Mouse (Mus musculus) heart, embryonic 11.5 days (tissue): ENCODE results near the gene Limk2. TPM values are rescaled to one million over a fixed set of nuclear protein-coding genes. Genes with fewer than 3 reads are reported as not detected.

Source experiments
- ATAC-seq: fragments of 200-750 bp; cut with Nextera tagmentation; replicated peaks from 2 replicates; pipeline ENCODE4 v1.8.0; 2017; ENCODE audit warnings: moderate library complexity; ENCODE audit not compliant: insufficient number of reproducible peaks, low FRiP score, low TSS enrichment
- H3K27ac ChIP-seq: fragments of 300-500 bp; sonication (generic); 2 replicates; pipeline ENCODE4 v1.5.1; 2014; ENCODE audit warnings: mild to moderate bottlenecking, low read depth, low read length
- H3K27me3 ChIP-seq: fragments of 300-500 bp; sonication (generic); 2 replicates; pipeline ENCODE4 v1.6.1; 2014; ENCODE audit warnings: mild to moderate bottlenecking, low read length, mixed read lengths; ENCODE audit not compliant: control insufficient read depth, insufficient read depth
- H3K36me3 ChIP-seq: fragments of 300-500 bp; sonication (generic); 2 replicates; pipeline ENCODE4 v1.6.1; 2014; ENCODE audit warnings: mild to moderate bottlenecking, low read length, moderate library complexity, mixed read lengths; ENCODE audit not compliant: control insufficient read depth, insufficient read depth
- H3K4me1 ChIP-seq: fragments of 300-500 bp; sonication (generic); 2 replicates; pipeline ENCODE4 v1.6.1; 2014; ENCODE audit warnings: low read length; ENCODE audit not compliant: control insufficient read depth, insufficient read depth
- H3K4me2 ChIP-seq: fragments of 300-500 bp; sonication (generic); 2 replicates; pipeline ENCODE4 v1.6.1; 2014; ENCODE audit warnings: mild to moderate bottlenecking, moderate library complexity
- H3K4me3 ChIP-seq: fragments of 300-500 bp; sonication (generic); 2 replicates; pipeline ENCODE4 v1.5.1; 2014; ENCODE audit warnings: low read depth, low read length
- H3K9ac ChIP-seq: fragments of 300-500 bp; sonication (generic); 2 replicates; pipeline ENCODE4 v1.6.1; 2014; ENCODE audit warnings: mild to moderate bottlenecking, low read depth, low read length, moderate library complexity
- H3K9me3 ChIP-seq: fragments of 300-500 bp; sonication (generic); replicated peaks from 2 replicates; pipeline ENCODE4 v1.6.1; 2016; ENCODE audit warnings: low read length; ENCODE audit not compliant: control insufficient read depth
- WGBS: fragments of 180-500 bp; shearing (Covaris S2); extraction: QIAGEN DNeasy Blood & Tissue Kit; methylation state at CpG from one replicate; pipeline ENCODE4 v1.1.7; 2014; ENCODE audit not compliant: insufficient replicate concordance; 5-methylcytosine and 5-hydroxymethylcytosine counted together
- polyA plus RNA-seq: library from polyadenylated mRNA; unstranded; fragments of >200 nt; fragmentation: Nextera tagmentation; extraction: Ambion mirVana; gene quantifications from 2 replicates; pipeline ENCODE4 v1.2.1, GENCODE M21; 2014

The Limk2 gene
- polyA plus RNA-seq, 1 experiment from 2014 or later = 61.8 TPM

GRCm38 (mm10) chr11:3428632-3429031 is 19.6 kb upstream of the Limk2 start:
- Histone ChIP-seq H3K4me2 (no peak overlapping the region), H3K9me3 (no peaks in the 10 kb centered on the region), H3K9ac (no peak overlapping the region), H3K36me3 (peaks cover 3% of the 10 kb centered on the region; the same call in 1 of the 2 replicates), H3K27me3 (no peaks in the 10 kb centered on the region), H3K4me1 (no peaks in the 10 kb centered on the region), H3K27ac (no peak overlapping the region), H3K4me3 (no peak overlapping the region)
- no peak for ATAC-seq
- 83% methylated on average over 7 of the region's 7 CpGs for WGBS

- Histone ChIP-seq H3K9ac (no peak overlapping the region), H3K4me2 (no peak overlapping the region), H3K4me1 (no peaks in the 10 kb centered on the region), H3K27ac (no peak overlapping the region), H3K36me3 (peaks cover 3% of the 10 kb centered on the region; the same call in 1 of the 2 replicates), H3K4me3 (no peak overlapping the region), H3K27me3 (no peaks in the 10 kb centered on the region), H3K9me3 (no peaks in the 10 kb centered on the region)
- 79% methylated on average over 3 of the region's 3 CpGs for WGBS
- no peak for ATAC-seq
Observed at GRCm38 (mm10) chr11:3427697-3428230, 18.8 kb upstream of the Limk2 start.

GRCm38 (mm10) chr11:3422242-3422641 is 13.3 kb upstream of the Limk2 start:
- no peaks in the 10 kb centered on the region for H3K9me3 ChIP-seq
- H3K27me3 ChIP-seq = no peaks in the 10 kb centered on the region
- H3K4me2 ChIP-seq = no peak overlapping the region
- peaks cover 3% of the 10 kb centered on the region; the same call in 1 of the 2 replicates for H3K36me3 ChIP-seq
- no peak overlapping the region for H3K9ac ChIP-seq
- WGBS = 70% methylated on average over 4 of the region's 4 CpGs
- no peak overlapping the region for H3K27ac ChIP-seq
- H3K4me1 ChIP-seq = no peaks in the 10 kb centered on the region
- ATAC-seq = no peak
- H3K4me3 ChIP-seq = no peak overlapping the region

- WGBS = 57% methylated on average over 4 of the region's 4 CpGs
- Histone ChIP-seq H3K36me3 (peaks cover 8% of the 10 kb centered on the region), H3K27me3 (no peaks in the 10 kb centered on the region), H3K9ac (no peak overlapping the region), H3K4me1 (no peaks in the 10 kb centered on the region), H3K4me3 (no peak overlapping the region), H3K4me2 (no peak overlapping the region), H3K27ac (peak overlapping the region; percentile 41), H3K9me3 (no peaks in the 10 kb centered on the region)
- ATAC-seq = no peak
Observed at GRCm38 (mm10) chr11:3418741-3419140, 9.8 kb upstream of the Limk2 start.

DNA sequence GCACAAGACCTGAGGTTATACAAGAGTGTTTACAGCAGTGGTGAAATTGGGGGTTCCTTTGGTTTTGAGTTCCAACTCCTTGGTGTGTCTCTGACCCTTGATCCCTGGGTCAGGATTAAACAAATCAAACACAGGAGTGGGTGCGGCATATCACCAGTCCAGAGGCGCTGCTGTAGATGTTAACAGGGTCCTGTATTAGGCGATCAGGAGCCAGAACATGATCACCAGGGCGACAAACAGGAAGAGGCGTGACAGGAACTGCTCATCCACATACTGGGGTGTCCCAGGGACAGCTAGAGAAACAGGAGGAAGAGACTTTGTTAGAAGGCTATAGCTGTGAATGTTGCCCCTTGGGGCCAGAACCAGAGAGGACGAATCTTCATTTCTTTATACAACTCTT is 8.8 kb upstream of the Limk2 start:
- no peaks in the 10 kb centered on the region for H3K4me1 ChIP-seq
- H3K4me2 ChIP-seq = no peak overlapping the region
- no peaks in the 10 kb centered on the region for H3K9me3 ChIP-seq
- no peak overlapping the region for H3K4me3 ChIP-seq
- H3K36me3 ChIP-seq = peaks cover 8% of the 10 kb centered on the region
- no peak overlapping the region for H3K9ac ChIP-seq
- H3K27me3 ChIP-seq = no peaks in the 10 kb centered on the region
- H3K27ac ChIP-seq = 0 out of 2 replicates have a peak overlapping the region, but pooled peaks have one; percentile 10
- no peak for ATAC-seq
- 78% methylated on average over 6 of the region's 6 CpGs for WGBS

GRCm38 (mm10) chr11:3416399-3416798 is 7.4 kb upstream of the Limk2 start:
- no peaks in the 10 kb centered on the region for H3K4me1 ChIP-seq
- no peak overlapping the region for H3K9ac ChIP-seq
- WGBS = 83% methylated on average over 3 of the region's 3 CpGs
- H3K36me3 ChIP-seq = peaks cover 8% of the 10 kb centered on the region
- H3K4me2 ChIP-seq = no peak overlapping the region
- ATAC-seq = no peak
- H3K4me3 ChIP-seq = no peak overlapping the region
- no peak overlapping the region for H3K27ac ChIP-seq
- H3K27me3 ChIP-seq = no peaks in the 10 kb centered on the region
- H3K9me3 ChIP-seq = no peaks in the 10 kb centered on the region

GRCm38 (mm10) chr11:3412111-3412510 is 3.1 kb upstream of the Limk2 start:
- ATAC-seq = no peak
- Histone ChIP-seq H3K4me2 (no peak overlapping the region), H3K36me3 (peaks cover 7% of the 10 kb centered on the region), H3K4me3 (no peak overlapping the region), H3K27ac (no peak overlapping the region), H3K9me3 (no peaks in the 10 kb centered on the region), H3K27me3 (no peaks in the 10 kb centered on the region), H3K4me1 (no peaks in the 10 kb centered on the region), H3K9ac (no peak overlapping the region)
- 63% methylated on average over 3 of the region's 3 CpGs for WGBS

DNA sequence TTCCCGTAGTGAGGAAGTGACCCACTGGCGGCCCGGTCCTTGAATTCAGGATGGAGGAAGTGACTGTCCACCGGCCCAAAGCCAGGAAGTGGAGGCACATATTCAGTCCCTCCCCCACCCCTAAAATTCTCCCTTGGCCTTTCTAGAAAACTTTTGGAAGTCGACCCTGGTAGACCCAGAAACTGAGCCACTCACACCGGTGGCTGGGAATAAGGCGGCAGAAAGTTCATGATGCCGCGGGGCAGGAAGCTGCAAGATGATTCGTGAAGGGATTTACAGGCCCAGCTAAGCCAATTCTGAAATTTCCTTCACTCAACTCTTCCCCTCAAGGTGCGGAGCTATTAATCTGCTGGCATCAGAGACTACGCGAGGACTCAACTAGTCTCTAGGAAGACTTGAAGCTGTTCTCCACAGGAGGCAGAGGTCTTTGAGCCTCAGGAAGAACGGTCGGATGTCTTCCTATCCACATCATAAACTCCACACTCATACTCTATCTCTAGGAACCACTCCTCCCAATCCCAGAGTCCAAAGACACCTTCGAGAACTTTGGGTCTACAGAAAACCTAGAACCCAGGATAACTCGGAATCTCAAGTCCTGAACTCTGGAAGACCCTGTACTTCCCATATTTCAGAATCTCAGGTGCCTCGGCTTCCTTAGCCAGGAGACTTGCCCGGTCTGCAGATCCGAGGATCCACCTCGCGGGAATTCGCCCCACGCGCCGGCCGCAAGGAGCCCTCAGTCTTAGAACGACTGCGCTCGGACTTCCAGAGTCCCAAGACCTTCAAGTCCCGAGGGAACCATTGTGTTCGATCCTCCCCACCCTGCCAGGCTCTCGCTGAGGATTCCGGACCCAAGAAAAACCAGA is 625 bp downstream of the Limk2 start:
- H3K4me3 ChIP-seq = peak overlapping the region; percentile 74
- no peak for ATAC-seq
- H3K9ac ChIP-seq = peak overlapping the region; percentile 85
- no peaks in the 10 kb centered on the region for H3K9me3 ChIP-seq
- peak overlapping the region; percentile 71 for H3K4me2 ChIP-seq
- WGBS = 5% methylated on average over 34 of the region's 34 CpGs
- H3K27me3 ChIP-seq = no peaks in the 10 kb centered on the region
- H3K27ac ChIP-seq = peak overlapping the region; percentile 42
- H3K4me1 ChIP-seq = no peaks in the 10 kb centered on the region
- no peaks in the 10 kb centered on the region for H3K36me3 ChIP-seq
